7 mouse cellular contexts compared by ENCODE assay signal in genomic region chr1:176223196-176223595, GRCm38 (mm10). TPM values are rescaled to one million over a fixed set of nuclear protein-coding genes. Genes with fewer than 3 reads are reported as not detected.
DNase-seq lines count a peak whose midpoint lies in the region.

No protein-coding gene starts in this region.

- no peaks in the 10 kb centered on the region for H3K4me1 ChIP-seq in midbrain, embryonic 10.5 days

- H3K36me3 ChIP-seq in midbrain, embryonic 10.5 days: no peaks in the 10 kb centered on the region

- no peaks in the 10 kb centered on the region for H3K27me3 ChIP-seq in midbrain, embryonic 10.5 days (ENCODE audit: low read depth, poor library complexity, severe bottlenecking)

- 5% methylated on average over 12 of the region's 12 CpGs for WGBS in midbrain, embryonic 10.5 days

- no peak overlapping the region for H3K4me3 ChIP-seq in midbrain, embryonic 10.5 days

- no peak overlapping the region for H3K27ac ChIP-seq in midbrain, embryonic 10.5 days (replicated peaks)

- no peaks in the 10 kb centered on the region for H3K9me3 ChIP-seq in midbrain, embryonic 10.5 days (replicated peaks)

- DNase-seq in adrenal gland, adult 8-10 months: peak; percentile 21
- DNase-seq in cerebellum, adult 9-11 months: peak; percentile 82
- DNase-seq in frontal cortex, postnatal 25 days (ENCODE audit: low spot score in 2 of 2): peak; percentile 62 to 63
- DNase-seq in hindlimb bud, embryonic 11.5 days (ENCODE audit: extremely low spot score, low read depth, low spot score): peak; percentile 16
- DNase-seq in left cerebral cortex, adult 18-20 months (ENCODE audit: low spot score in 2 of 2): peak; percentile 81 to 84
- DNase-seq in midbrain, embryonic 10.5 days (ENCODE audit: low spot score): peak; percentile 76
- peak; percentile 71 for DNase-seq in skeletal muscle tissue, adult 2 months (ENCODE audit: low read depth, low spot score)

RNA-seq across cellular contexts. Expression of gene Pld5, which starts 51.9 kb away (rescaled TPM):
- total RNA-seq in adrenal gland, adult 8-10 months (2022): 1 to 10 TPM in 2 of 4 experiments, under 1 TPM in 2; 0.49 to 1.7 (median 0.85) TPM
- total RNA-seq in left cerebral cortex, adult 18-20 months (2021): 10 to 100 TPM in 1 of 2 experiments, 1 to 10 TPM in 1; 9.5 to 10.5 TPM
- 0.84 and 1.5 TPM in 2 replicates for polyA plus RNA-seq in midbrain, embryonic 10.5 days (2016; fragmentation: Nextera tagmentation; extraction: Ambion mirVana)

Comparison
In these comparisons a context has a peak if more than half of its experiments do, and no peak if none do; other contexts are left out.
1. DNase-seq: peak in every context shown above with its lines; median percentile 82 in left cerebral cortex, adult 18-20 months; 82 in cerebellum, adult 9-11 months; 76 in midbrain, embryonic 10.5 days; 71 in skeletal muscle tissue, adult 2 months; 62 in frontal cortex, postnatal 25 days; 21 in adrenal gland, adult 8-10 months; 16 in hindlimb bud, embryonic 11.5 days.